Mouse (Mus musculus): ENCODE results near the gene Tmem11.
"Not testable (repeated sequence)": the region's sequence is repeated elsewhere in the genome, so short reads cannot be mapped to it uniquely, and the experiment has no call there.

The Tmem11 gene

DNA sequence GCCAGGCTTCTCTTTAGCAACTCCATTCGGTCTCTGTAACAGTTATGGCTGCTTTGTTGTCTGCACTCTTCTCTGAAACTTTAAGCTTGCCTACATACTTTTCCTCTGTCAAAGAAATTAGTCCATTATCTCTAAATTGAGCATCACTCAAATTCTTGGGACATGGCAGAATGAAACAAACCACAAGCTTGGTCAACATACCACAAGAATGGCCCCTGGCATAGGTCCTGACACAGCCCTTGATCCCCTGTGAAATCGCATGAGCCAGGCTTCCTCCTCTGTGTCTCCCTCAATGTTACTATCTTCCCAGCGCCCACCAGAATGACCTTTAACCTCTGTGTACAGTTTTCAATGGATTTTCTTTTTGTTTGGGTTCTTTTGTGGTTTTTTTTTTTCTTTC lies 3.3 kb upstream of the Tmem11 start:
- DNase-seq: no peak

DNA sequence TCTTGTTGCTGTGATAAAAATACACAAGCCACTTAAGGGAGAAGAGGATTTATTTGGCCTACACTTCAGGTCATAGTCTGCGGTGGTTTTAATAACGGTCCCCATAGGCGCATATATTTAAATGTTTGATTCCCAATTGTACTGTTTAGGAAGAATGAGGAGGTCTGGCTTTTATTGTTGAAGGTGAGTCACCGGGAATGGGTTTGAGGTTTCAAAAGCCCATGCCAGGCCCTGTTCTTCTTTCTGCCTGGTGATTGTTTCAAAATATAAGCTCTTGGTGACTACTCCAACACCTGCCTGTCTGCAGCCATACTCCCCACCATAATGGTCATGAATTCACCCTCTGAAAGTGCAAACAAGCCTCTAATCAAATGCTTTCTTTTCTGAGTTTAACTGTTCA lies 1.5 kb upstream of the Tmem11 start:
- DNase-seq: no peak

DNA sequence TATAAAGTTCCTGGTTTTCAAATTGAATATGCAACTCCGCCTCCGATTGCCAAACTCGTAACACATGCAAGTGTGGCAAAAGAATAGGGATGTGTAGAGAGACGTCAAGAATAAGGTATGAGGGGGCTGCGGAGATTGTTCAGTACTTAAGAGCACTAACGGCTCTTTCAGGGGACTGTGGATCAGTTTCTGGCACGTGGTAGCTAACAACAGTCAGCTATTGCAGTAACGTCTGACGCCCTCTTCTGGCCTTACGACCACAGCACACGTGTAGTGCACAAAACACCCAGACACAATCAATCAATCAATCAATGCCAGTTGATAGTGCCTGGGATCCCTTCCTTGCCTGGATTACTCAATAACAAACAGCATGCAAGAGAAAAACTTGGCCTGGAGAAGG lies 351 bp upstream of the Tmem11 start:
- DNase-seq: peak; percentile 67

DNA sequence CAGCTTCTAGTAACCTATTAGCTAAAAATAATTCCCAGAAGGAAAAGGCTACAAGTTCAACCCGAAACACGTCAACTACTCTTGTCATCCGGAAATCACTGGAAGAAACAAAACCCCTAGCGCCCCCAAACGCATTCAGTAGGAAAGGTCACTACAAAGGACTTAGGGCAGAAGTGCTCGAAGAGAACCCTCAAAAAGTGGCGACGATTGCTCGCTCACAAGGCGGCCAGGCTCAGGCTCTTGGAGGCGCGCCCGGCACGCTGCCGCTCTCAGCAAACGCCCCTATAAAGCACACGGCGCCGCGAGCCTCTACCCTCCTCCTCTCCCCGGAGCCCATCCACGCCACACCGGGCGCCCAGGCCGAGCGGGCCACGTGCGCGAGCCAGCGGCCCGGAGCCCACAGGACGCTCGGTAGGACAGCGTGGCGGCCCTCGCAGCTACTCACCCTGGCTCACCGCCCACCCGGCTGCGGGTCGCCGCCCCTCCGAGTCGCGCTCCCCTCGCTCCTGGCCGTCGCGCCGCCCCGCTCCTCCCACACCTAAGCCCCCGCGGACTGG lies 938 bp downstream of the Tmem11 start:
- peak; percentile 64 for DNase-seq

DNA sequence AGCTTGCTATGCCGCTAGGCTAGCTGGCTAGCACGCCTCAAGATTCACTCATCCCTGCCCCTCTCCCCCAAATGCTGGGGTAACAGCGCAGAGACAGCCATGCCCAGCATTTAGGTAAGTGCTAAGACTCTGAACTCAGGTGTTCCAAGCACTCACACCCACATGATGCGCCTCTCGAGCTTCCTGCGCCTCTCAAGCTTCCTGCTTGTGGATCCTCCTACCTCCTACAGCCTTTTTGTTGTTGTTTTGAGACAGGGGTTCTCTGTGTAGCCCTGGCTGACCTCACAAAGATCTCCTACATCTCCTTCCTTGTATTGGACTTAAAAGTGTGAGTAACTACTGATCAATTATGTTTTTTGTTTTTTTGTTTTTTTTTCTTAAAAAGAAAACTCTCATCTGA lies 6.0 kb downstream of the Tmem11 start:
- DNase-seq: no peak

DNA sequence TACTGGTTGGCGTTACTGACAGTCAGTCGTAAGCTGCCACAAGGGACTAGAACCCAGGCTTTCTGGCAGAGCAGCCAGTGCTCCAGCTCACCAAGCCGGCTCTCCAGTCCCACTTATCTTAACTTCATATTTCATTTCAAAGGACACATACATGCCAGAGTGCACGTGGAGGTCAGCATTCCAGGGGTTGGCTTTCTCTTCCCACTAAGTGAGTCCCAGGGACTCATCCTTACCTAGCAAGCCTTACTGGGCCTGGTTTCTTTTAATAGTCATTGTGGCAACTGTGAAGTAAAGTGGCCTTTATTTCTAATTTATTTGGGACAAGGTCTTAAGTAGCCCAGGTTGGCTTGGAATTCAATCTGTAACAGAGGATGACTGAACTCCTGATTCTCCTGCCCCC lies 7.7 kb downstream of the Tmem11 start:
- DNase-seq: no peak

DNA sequence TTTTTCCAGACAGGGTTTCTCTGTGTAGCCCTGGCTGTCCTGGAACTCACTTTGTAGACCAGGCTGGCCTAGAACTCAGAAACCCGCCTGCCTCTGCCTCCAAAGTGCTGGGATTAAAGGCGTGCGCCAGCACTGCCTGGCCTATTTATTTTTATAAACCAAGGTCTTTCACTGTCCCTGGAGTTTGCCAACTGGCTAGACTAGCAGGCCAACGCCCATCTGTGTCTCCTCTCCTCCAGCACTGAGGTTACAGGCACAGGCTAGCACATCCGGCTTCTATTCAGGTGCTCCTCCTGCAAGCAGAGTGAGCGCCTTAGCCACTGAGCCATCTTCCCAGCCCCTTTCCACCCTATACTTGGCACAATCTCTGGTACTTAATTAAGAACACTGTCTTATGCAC lies 9.6 kb downstream of the Tmem11 start:
- DNase-seq: not testable (repeated sequence)

DNA sequence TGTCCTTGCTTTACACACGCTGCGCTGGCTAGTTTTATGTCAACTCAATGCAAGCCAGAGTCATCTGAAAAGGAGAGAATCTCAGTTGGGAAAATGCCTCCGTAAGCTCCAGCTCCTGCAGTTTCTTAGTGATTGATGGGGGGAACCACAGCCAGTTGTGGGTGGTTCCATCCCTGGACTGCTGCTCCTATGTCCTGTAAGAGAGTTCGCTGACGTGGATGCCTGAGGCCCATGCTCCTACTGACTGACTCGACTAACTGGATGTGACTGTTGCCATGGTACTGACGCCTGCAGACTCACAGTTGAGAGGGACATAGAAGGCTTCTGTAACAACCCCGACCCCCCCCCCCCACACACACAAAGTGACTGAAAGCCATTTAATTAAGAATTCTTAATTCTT lies 11.2 kb downstream of the Tmem11 start:
- no peak for DNase-seq

DNA sequence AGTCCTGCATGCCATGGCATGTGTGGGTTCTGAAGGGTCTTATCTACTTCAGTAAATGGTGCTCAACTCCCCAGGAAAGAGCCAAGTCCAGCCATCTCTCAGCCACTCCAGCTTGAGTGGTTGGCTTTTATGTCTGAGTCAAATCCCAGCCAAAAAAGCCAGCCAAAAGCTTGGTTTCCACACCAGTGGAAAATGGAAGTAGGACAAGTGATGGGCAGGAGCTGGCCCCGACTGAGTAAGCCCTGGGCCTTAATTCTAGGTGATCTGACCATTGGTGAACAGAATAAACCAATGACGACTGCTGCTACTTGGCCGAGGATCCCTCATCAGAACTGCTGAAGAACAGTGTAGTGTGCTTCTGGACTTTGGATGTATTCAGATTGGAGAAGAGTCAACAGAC lies 11.6 kb downstream of the Tmem11 start:
- DNase-seq: no peak

DNA sequence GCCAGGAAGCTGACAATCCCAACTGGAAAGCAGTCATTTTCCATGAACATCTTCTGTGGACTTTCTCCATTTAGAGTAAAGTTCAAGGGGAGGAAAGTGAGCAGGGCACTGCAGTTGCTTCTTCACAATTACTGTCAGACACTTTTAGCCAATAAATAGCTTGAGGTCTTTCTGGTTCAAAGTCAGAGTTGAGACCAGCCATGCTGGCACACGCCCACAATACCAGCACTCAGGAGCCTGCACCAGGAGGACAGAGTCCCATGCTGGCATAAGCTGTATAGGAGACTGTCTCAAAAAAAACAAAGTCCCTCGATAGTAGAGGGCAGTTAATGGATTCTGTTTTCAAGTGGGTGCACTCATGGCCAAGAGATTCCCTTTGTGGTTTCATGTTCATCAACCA lies 13.1 kb downstream of the Tmem11 start:
- no peak for DNase-seq

DNA sequence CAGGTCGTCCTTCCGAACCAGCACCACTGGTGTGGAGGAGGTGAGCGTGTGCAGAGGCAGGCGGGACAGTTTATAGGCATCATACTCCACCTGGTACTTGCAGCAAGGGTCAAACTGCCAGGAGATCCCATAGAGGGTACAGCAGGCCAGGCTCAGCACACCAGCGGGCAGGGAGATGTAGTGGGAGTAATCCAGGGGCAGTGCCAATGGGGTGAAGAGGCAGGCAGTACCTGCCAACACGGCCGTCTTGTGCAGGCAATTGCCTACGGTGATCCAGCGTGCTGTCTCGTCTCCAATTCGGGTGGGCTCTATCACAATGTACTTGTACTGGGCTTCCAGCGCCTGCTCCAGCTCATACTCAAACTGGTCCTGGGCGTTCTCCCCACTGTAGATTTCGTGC lies 14.2 kb downstream of the Tmem11 start:
- no peak for DNase-seq

DNA sequence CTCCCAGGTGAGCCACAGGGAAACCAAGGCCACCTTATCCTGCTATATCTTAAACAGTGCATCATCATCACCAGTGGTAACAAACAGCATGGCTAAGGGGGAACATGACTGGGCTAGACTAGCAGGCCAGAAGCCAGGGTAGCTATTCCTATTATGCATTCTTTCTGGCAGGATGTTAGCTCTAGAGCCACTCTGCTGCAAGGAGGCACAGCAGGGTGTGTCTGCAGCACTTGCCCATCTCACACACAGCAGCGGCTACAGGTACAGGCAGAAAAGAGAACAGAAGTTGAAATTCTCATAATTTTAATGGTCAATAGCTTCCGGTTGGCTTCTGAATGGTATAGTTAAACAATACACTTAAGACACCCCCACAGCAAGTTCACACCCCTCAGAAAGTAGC lies 14.9 kb downstream of the Tmem11 start:
- DNase-seq: no peak

DNA sequence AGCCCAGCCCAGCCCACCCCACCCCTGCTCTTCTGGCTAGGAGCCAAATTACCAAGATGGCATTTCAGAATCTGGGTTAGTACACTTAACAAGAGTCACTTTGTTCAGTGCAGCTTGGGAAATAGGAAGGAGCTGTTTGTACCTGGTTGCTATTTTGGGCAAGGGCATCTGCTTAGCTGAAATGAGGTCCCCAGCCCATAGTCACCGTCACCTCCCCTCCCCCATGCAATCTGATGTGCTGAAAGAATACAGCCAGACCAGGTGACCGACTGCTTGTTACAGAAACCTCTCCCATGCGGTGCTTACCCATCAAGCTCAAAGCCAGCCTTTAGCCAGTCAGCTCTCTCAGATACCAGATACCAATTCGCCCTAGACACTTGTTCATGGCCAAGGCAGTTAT lies 15.9 kb downstream of the Tmem11 start:
- DNase-seq: no peak

DNA sequence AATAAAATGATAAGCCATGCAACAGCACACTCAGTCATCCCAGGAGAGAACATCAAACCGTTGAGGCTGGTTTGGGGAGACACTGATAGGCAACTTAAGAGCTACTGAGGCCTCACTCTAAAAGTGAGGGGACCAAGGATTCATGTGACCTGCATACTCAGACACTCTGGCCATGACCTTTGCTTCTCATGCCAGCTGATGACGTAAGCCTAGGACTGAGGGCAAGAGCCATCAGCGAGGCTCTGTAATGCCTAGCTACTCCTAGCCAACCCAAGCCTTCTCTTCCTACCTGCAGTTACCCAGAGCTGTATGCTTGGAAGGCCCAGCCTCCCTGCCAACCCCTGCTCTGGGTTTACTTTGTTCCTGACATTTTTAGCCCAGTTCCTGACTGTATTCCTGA lies 17.1 kb downstream of the Tmem11 start:
- no peak for DNase-seq

DNA sequence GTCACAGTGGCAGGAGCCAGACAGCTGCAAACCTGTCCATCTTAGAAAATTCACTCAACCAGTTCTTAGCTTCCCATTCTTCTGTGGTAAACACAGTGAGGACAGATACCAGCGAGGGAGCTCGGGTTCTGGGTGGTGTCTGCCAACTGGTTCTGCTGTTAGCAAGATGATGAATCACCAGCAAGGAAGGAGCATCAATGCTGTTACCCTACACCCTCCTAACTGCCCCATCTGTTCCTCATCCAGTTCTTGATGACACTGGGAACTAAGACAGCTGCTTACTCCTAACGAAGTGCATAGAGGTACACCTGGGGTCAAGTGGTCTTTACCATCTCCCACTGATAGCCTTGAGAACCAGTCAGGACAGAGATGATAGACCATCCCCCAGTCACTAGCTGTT lies 22.5 kb downstream of the Tmem11 start:
- no peak for DNase-seq

DNA sequence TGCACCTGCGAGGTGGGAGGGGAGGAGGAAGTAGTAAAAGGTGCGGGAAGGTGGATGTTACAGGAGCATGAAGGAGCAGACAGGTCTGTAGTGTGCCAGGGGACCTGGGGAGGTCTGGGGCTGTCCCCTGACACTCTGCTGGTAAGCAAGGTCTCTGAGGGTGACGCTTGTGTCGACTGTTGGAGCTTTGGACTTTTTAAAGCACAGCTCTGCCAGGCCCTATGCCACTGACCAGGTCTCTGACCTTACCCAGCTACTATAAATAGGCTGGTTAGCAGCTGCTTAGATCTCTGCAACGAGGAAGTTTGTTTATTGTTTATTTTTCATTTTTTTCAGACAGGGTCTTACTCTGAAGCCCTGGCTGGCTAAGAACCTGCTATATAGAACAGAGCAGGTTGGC lies 33.7 kb downstream of the Tmem11 start:
- DNase-seq: no peak

DNA sequence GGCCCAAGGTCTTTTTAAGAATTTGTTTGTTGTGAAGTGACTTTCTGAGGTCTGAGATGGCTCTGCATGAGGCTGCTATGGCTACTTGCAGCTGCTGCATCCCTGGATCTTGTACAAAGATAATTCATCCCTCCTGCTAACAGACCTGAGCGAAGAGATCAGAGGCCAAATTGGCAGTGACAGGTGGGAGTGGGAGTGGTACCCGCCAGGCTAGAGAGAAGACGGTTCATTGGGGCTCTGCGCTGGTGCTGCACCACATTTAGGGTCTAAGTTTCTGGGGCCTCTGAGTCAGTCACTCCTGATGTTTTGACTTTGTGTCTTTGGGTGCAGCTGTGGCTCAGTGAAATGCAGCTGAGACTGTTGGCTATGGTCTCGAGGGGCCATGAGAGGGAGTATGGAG lies 35.7 kb downstream of the Tmem11 start:
- no peak for DNase-seq

DNA sequence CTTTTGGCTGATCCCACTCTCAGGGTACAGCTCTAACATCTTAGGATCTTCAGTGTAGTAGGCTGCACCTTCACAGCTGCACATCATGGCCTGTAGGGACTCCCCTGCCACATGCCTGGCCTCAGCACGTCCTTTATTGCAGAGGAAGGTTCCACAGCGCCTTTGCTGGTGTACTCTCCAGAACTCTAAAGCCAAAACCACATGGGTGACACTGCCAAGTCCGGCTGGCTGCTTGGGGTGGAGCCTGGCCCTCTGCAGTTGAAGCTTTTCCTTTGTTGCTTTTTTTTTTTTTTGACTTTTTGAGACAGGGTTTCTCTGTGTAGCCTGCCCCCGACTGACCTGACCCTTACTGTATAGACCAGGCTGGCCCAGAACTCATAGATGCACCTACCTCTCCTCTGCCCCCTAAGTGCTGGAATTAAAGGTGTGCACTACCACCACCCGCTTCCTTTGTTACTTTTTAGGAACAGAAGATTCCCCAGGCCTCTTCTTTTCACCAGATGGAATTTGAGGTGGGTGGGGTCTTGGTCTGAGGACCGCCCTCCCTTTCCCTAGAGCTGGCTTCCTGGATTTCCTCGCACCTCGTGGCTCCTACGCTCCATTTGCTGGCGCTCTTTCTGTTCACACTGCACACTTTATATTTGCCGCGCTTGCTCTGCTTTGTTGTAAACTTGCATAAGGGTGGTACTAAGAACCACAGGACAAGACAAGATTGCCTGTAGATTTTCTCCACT lies 37.4 kb downstream of the Tmem11 start:
- no peak for DNase-seq

DNA sequence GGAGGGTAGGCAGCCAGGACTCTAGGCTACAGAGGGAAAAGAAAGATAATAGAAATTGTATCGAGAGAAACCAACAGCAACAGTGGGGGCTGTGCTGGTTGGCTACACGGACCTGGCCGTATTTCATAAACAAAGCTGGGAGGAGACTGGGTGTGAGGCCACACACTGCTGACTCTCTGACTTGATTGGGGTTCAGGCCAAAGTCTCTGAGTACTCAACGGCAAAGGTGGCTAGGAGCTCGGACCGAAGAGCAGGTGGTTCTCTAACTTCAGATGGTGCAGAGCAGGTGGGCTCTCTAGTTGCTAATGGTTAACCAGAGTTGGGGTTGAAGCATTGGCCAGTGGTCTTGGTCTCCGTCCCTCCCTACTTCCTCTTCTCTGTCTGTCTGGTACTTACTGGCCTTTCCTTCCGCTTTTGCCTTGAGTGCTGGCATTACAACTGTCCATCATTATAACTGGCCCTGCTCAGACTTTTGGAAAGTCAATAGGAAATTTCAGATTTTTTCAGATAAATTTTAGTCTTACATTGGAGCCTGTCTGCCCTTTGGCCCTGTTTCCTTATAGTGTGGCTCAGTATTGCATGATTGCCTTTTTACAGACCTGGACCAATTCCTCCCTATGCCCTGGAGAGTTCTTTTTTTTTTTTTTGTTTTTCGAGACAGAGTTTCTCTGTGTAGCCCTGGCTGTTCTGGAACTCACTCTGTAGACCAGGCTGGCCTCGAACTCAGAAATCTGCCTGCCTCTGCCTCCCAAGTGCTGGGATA lies 41.2 kb downstream of the Tmem11 start:
- peak; percentile 13 for DNase-seq

DNA sequence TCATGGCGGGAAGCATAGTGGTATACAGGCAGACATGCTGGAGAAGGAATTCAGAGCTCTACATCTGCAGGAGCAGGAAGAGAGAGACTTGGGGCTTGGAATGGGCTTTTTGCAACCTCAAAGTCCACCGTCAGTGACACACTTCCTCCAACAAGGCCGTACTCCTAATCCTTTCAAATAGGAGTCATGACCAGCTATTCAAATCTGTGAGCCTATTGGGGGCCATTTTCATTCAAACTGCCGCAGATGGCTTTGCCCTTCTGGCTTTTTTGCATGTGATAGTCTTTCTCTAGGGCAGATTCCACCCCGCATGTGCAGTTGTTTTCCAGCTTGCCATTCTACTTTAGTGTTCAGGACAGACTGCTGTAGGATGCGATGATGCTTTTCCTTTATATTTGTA lies 42.2 kb downstream of the Tmem11 start:
- DNase-seq: no peak

DNA sequence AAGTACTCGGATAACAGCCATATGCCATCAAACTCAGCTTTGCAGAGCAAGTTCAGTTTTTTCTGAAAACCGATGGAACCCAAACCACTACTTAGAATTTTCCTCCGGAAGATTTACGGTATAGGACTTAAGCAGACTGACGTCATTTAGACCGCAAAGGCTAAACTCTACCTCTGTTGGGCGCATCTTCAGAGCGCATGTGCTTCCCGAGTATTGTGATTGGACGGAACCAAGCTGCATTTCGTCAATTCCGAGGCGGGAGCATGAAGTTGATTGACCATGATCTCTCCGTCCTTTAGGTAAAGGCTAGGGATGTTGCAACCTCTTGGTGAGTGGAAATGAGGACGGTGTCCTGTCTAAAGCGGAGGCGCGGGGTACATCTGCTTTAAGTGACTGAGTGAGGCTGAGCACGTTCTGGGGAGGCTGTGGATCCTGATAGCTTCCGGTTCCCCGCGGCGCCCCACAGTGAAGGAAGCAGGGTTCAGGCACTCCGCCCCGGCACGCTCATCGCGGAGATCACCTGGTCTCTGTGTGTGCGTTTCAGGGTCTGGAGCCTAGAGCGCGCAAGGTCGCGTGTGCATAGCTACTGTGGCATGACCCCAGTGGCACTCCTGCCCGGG lies 48.5 kb downstream of the Tmem11 start, which contains the start of gene Dhrs7b:
Gene Dhrs7b, plus strand, starts transcription at position 199 of the 620 bp plus-strand sequence.
- DNase-seq: peak; percentile 85

DNA sequence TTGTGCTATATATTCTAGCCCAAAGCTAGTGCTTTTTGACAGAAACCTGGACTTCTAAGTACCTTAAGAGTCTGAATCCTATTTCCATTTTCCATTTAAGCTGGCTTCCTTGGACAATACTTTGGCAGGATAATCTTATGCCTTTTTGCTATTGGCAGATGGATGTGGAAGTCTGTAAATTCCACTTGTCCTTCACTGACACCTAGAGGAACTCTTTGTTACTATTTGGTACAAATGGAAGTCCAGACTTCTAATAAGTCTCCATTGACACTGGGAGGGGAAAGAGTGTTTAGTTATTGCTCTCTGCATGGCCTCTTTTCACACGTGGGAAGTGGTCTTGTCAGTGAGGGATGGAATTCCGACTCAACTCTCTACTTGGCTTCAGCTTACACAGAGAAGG lies 50.2 kb downstream of the Tmem11 start:
- DNase-seq: no peak

DNA sequence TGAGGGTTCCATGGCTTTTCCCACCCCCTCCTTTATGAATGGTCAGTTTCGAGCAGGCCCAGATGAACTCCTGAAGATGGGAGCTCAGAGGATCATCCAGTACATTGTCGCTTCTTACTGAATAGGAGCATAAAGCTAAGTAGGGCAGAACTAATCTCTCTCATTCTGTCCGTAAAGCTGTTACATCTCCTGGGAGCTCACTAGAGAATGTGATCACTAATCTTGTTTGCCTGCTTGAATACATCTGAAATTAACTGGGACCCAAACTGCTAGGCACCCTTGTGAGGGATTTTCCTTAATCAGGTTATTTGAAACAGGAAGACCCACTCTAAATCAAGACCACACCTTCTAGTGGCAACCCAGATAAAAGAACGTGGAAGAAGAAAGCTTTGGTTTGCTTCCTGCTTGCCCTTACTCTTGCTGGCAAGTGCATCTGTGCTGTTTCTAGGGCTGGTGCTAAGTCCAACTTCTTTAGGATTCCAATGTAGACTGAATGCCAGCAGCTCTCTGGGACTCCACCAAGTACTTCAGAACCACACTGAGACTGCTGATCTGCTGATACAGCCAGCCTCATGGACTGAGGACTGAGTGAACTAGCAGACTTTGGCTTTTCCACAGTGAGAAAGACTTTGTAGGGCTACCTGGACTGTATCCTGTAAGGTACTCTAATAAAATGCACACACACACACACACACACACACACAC lies 51.7 kb downstream of the Tmem11 start:
- no peak for DNase-seq

Measured in liver (tissue).